Mouse (Mus musculus) gastrocnemius, adult 2 months (tissue): ENCODE measurements around the gene Cplx3. TPM values are rescaled to one million over a fixed set of nuclear protein-coding genes. Genes with fewer than 3 reads are reported as not detected.

Source experiments
- DNase-seq: peaks from one replicate; pipeline ENCODE4 v3.0.0; 2022
- H3K27ac ChIP-seq: fragments of 200-600 bp; 2 replicates; pipeline ENCODE4 v1.8.1; 2022; ENCODE audit warnings: mild to moderate bottlenecking
- H3K4me3 ChIP-seq: fragments of 200-600 bp; 2 replicates; pipeline ENCODE4 v1.8.1; 2022; ENCODE audit warnings: mild to moderate bottlenecking, moderate library complexity
- CTCF ChIP-seq: fragments of 200-600 bp; IDR thresholded peaks from 2 replicates; pipeline ENCODE4 v1.8.1; 2022; ENCODE audit warnings: antibody characterized with exemption, mild to moderate bottlenecking, moderate library complexity
- intact Hi-C: fragments of 180-260 bp; cut with DNase I; formaldehyde crosslinking; loops from one replicate; pipeline ENCODE4 v1.15.1; 2025
- total RNA-seq, 2 experiments: library from RNA; stranded (reverse); gene quantifications; 2 replicates each; pipeline ENCODE4 v1.2.3; 2021

Cplx3 gene
- total RNA-seq, 2 experiments from 2014 or later: not detected

DNA sequence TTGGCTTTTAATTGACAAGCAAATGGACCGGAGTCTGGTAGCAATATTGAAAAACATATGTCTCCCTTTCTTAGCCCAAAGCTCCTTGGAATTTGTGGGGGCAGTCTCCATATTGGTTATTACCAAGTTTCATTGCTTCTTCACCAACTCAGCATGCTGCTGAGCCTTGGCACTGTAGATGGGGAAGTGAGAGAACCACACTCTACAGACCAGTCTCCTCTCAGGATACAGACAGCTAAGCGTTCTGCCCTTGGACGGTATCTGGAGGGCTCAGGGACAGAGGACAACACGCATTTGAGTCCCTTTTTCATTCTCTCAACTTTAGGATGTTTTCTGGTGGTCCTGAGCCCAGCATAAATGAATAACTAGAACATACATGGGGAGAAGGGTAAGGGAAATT is 47.5 kb downstream of the Cplx3 start:
- H3K27ac ChIP-seq: no peak overlapping the region
- intact Hi-C loops: no loop called here
- no peak for DNase-seq
- no peak overlapping the region for H3K4me3 ChIP-seq
- TF ChIP-seq CTCF: no peak

DNA sequence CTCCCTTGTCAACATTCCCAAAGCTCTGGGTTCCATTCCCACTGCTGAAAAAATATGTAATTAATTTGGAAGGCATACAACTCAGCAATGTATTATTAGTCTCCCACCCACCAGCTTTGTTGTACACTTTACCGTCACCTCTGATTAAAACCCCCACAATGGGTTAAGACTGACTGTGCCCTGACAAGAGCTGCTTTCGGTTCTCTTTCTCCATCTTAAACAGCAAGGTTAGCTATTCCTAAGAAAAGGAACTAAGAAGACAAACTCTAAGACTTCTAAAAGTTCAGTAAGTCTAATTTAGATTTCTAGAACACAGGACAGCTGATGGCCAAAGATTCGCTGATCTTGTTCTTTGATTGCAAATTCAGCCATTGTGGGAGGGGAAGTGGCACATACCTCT is 48.9 kb downstream of the Cplx3 start:
- H3K27ac ChIP-seq: no peak overlapping the region
- no peak for TF ChIP-seq CTCF
- DNase-seq: no peak
- H3K4me3 ChIP-seq: no peak overlapping the region
- intact Hi-C loops: no loop called here

DNA sequence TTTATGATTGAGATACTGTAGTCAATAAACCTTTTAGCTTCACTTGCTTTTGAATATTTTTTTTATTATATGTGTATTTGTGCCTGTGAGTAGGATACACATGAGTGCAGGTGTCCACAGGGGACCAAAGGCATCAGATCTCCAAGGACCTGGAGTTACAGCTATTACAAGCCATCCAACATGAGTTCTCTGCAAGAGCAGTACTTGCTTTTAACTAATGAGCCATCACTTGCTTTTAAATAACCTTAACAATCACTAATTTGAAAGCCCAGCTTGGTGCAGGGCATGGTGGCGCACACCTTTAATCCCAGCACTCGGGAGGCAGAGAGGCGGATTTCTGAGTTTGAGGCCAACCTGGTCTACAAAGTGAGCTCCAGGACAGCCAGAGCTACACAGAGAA is 51.3 kb downstream of the Cplx3 start:
- H3K27ac ChIP-seq: no peak overlapping the region
- no peak for TF ChIP-seq CTCF
- DNase-seq: no peak
- no peak overlapping the region for H3K4me3 ChIP-seq
- intact Hi-C loops: no loop called here

DNA sequence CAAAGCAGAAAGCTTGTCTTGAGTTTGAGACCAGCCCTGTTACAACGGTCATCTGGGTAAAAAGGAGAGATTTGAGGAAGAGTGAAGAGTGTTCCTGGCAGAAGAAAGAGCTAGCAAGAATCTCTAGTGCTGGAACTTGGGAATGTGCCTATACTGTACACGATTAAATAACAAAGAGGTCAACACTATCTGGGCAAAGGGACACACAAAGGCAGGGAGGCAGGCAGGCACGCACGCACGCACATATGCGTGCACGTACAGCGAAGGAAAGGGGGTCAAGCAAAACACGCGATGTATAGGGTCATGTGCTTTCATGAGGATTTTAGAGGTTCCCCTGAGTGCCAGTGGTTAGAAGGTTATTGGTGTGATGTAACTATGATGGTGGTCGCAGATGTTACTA is 53.0 kb downstream of the Cplx3 start:
- no peak overlapping the region for H3K4me3 ChIP-seq
- peak overlapping the region; percentile 91 for H3K27ac ChIP-seq
- intact Hi-C loops: no loop called here
- DNase-seq: peak; percentile 9
- no peak for TF ChIP-seq CTCF

DNA sequence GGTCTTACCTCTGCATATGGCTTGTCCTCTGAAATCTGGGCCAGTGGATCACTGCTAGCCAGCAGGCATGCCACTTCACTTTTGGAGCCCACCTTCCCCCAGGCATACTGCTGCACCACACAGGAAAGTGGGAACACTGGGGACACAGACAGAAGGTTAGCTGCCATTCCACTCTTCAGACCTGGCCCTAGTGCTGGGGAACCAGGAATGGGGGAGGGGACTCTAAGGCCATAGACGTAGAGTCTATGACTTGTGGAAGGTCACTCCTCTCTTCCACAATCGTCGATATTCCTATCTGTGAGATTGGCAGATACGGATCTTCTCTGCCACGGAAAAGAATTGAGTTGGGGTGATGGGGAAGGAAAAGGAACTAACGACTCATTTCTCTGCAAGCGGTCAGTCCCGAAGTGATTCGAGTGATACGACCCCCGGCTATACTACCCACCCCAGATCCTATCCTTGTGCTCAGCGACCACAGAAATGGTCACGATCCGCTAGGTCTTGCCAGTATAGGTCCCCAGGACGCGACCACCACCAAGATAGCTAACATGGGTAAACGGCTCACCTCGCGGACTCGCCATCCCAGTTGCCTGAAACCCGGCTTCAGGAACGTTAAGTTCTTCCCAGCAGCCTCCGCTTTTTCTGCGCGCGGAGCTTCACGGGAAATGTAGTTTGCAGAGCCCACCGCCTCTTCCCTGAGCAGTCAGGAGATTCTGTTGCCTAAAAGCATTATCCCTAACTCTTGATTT is 53.8 kb downstream of the Cplx3 start, which contains the start of gene Mpi:
TSS of gene Mpi (minus strand) at position 625 of the 749 bp plus-strand sequence.
- TF ChIP-seq CTCF: no peak
- H3K4me3 ChIP-seq: peak within 1 kb of the TSS; percentile 90
- intact Hi-C loops: no loop called here
- peak; percentile 81 for DNase-seq
- peak within 1 kb of the TSS; percentile 91 for H3K27ac ChIP-seq

DNA sequence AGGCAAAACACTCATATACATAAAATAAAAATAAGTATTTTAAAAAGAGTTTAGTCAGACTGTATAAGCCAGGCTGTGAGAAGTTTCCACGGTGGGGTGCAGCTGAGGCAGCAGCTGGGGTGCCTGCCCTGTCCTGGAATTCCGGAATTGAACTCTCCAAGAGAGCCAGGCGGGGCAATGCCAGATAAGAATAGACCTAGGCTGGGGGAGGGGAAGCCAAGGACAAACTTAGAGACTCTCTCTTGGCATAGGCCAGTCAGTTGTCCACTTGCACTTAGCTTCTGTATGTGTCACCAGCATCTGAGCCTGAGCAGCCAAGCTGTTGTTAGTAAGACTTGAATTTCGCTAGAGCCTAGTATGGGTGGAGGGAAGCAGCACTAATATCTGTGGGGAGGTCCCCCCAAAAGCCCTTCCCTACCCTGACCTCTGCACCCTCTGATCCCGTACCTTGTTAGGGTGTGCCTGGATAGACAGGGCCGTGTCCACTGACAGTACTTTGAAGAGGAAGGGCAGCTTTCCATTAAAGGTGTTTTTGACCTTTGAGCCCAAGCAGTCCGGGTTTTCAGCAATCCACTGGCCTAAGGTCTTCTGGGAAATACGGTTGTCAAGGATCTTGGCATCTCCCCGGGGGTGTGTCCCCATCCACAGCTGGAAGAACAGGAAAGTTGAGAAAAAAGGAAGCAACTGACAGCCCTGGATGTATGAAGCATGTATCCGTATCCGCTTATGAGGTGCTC is 55.8 kb downstream of the Cplx3 start:
- H3K4me3 ChIP-seq: peak overlapping the region; percentile 90
- peak overlapping the region; percentile 91 for H3K27ac ChIP-seq
- intact Hi-C loops: no loop called here
- TF ChIP-seq CTCF: no peak
- DNase-seq: peak; percentile 82

Other genes starting within 250 kb of the Cplx3 start
- 1 to 10 TPM; 7.8 to 8.1 TPM for gene Ppcdc, start 166.2 kb downstream of the Cplx3 start, total RNA-seq
- gene Scamp5, start 138.2 kb downstream of the Cplx3 start, total RNA-seq: under 1 TPM; 0.82 to 0.95 TPM
- not detected for gene Rpp25, start 102.3 kb downstream of the Cplx3 start, total RNA-seq
- 1,000 to 10,000 TPM; 1,176 to 1,655 TPM for gene Cox5a, start 85.0 kb downstream of the Cplx3 start, total RNA-seq
- gene Fam219b, start 68.8 kb downstream of the Cplx3 start, total RNA-seq: 1 to 10 TPM; 5.9 TPM
- gene Mpi, start 53.5 kb downstream of the Cplx3 start, total RNA-seq: 10 to 100 TPM; 67.6 to 97.7 TPM
- 10 to 100 TPM; 39.6 to 46.4 TPM for gene Scamp2, start 45.3 kb downstream of the Cplx3 start, total RNA-seq
- gene Ulk3, start 16.8 kb downstream of the Cplx3 start, total RNA-seq: 1 to 10 TPM; 4.4 to 6.6 TPM
- not detected for gene Lman1l, start 14.5 kb upstream of the Cplx3 start, total RNA-seq
- gene Csk, start 47.4 kb upstream of the Cplx3 start, total RNA-seq: 10 to 100 TPM in 1 of 2 experiments, 1 to 10 TPM in 1; 7.1 to 14.0 TPM
- not detected for gene Cyp1a2, start 77.4 kb upstream of the Cplx3 start, total RNA-seq
- under 1 TPM; 0.36 to 0.53 TPM for gene Cyp1a1, start 81.6 kb upstream of the Cplx3 start, total RNA-seq
- 1 to 10 TPM; 5.9 to 6.6 TPM for gene Edc3, start 102.3 kb upstream of the Cplx3 start, total RNA-seq
- 10 to 100 TPM; 45.4 to 50.4 TPM for gene Clk3, start 159.6 kb upstream of the Cplx3 start, total RNA-seq
- gene Arid3b, start 230.5 kb upstream of the Cplx3 start, total RNA-seq: 1 to 10 TPM; 3.1 to 3.4 TPM